Mouse (Mus musculus) embryo, embryonic 10.5 days (tissue): ENCODE results near the gene Jpt1.
"Not testable (repeated sequence)": the region's sequence is repeated elsewhere in the genome, so short reads cannot be mapped to it uniquely, and the experiment has no call there.

Experiments
- DNase-seq: peaks from one replicate; pipeline ENCODE4 v3.0.0-alpha.2; 2015; ENCODE audit warnings: low spot score

The Jpt1 gene

DNA sequence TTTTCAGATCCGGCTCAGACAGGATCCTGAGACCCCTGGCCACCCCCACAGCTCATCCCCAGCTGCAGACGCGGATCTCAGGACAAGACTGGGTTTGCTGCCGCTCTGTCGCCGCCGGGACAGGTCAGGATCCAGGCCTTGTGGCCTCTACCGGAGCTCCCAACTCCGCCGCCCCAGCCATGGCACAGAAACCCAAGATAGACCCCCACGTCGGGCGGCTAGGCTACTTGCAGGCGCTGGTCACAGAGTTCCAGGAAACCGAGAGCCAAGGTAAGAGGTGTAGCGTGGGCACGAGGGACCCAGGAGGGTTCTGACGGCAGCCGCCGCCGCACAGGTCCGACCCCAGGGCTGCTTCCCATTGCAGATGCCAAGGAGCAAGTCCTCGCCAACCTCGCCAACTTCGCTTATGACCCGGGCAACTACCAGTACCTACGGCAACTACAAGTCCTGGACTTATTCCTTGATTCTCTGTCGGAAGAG is 38.4 kb downstream of the Jpt1 start:
- no peak for DNase-seq

DNA sequence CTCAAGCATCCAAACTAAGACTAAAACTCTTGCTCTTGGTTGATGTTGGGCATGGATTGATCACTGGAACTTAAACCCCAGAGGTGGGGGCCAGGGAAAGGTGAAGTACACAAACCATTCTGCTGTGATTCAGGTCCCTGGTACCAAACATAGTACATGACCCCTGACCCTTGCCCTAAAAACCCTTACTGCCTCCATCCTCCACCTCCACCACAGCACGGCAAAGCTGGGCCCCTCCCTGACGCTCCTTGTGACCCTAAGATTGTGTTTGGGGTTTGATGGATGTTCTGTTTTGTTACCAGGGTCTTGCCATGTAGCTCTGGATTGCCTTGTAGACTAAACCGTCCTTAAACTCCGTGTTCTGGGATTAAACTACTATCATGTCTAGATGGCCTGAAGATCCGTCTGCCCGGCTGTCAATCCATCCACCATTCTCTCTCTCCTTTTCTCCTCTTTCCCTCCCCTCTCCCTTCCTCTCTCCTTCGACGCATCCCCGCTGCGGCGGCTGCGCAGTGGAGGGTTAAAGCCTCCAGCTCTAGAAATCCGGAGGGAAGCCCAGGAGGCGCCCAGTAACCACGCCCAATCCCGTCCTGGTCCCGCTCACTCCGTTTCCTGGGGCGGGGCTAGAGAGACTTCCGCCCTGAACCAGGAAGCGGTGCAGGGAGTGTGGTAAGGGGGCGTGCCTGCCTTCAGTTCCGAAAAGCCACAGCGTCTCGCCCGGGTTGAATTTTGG is 39.0 kb downstream of the Jpt1 start, which contains the start of gene Armc7:
Gene Armc7 (plus strand): TSS at position 643 of the 733 bp plus-strand sequence.
- peak; percentile 99 for DNase-seq

DNA sequence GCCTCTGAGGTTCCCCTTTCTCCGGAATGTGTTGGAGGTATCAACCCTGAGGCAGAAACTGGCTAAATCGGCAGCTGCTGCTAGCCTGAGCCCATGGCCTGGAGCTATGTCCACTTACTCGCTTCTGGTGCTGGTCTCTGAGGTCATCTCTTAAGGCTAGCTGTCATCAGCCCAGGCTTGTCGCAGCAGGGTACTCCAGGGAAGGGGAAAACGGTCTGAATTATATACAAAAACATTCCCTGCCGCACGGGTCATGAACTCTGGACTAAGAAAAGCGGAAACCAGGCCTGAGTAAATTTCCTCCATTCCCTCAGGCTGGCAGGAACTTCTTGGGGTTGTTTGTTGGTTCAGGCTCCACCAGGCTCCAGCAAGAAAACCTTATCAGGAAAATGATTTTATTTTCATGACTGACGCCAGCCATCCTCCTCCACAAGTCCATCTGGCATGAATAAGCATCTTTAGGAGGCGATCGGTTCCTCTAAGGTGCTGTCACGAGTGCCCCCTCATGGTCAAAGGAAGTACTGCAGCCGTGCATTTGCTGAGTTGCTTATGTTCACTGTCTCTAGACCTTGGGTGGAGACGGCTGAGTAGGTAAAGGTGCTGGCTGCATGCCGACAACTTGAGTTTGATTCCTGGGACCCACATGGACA is 40.4 kb downstream of the Jpt1 start:
- peak; percentile 99 for DNase-seq

DNA sequence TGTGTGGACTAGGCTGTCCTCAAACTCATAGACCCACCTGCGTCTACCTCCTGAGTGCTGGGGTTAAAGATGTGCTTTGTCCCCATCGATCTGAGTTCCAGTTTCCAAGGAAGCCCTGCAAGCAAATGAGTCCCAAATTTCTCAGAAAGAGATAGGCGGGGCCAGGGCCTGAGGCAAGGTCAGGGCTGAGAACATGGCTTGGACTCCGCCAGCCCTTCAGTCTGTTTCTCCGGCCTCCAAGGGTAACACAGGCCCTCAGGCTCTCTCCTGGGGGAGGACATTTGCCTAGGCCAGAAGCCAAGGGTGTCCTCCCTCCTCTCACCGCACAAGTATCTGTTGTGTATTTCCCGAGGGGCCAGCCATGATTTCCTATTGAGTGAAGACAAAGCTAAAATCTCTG is 42.0 kb downstream of the Jpt1 start:
- DNase-seq, result no peak

DNA sequence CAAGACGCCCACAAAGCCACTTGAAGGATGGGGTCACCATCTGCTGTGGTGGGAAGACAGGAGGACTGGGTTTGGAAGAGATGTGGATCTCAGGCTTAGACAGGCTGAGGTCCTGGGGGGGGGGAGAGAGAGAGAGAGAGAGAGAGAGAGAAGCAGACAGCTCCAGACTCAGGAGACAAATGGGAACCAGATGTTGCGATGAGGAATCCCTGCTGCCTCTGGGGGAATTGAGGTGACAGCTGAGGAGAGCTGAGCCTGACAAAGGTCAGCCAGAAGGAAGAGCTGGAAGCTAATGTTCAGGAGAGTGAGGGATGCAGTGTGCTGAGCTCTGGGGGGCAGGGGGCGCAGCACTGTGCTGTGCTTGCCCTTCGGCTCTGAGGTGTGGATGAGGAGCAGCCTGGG is 47.0 kb downstream of the Jpt1 start:
- peak; percentile 86 for DNase-seq

DNA sequence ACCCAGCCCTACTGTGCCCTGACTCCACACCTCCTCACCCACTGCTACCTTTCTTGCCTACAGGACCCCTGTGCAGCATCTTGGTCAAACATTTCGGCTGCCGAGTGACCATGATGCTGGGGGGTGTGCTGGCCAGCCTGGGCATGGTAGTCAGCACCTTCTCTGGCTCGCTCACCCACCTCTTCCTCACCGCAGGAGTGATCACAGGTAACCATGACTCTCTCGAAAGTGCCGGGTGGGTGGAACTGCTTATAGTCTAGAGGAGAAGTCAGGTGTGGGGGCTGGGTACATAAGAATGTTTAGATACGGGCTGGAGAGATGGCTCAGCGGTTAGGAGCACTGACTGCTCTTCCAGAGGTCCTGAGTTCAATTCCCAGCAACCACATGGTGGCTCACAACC is 49.3 kb downstream of the Jpt1 start:
- no peak for DNase-seq

DNA sequence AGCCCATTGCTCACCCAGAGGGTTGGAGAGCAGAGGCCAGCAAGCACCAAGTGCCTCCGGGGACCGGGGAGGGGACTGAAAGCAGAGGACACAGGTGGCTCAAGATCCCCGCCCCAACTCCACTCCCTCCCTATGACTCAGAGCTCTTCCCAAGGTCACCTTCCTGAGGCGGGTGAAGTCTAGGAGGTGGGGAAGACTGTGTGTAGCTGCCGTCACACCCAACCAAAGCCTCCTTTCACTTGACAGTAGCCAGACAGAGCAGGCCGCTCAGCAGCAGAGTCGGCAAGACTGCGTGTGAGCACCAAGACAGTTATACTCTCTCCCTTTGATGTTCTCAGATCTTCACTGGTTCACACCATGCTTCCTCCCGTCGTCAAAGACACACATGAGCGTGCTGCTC is 50.8 kb downstream of the Jpt1 start:
- DNase-seq, result no peak

DNA sequence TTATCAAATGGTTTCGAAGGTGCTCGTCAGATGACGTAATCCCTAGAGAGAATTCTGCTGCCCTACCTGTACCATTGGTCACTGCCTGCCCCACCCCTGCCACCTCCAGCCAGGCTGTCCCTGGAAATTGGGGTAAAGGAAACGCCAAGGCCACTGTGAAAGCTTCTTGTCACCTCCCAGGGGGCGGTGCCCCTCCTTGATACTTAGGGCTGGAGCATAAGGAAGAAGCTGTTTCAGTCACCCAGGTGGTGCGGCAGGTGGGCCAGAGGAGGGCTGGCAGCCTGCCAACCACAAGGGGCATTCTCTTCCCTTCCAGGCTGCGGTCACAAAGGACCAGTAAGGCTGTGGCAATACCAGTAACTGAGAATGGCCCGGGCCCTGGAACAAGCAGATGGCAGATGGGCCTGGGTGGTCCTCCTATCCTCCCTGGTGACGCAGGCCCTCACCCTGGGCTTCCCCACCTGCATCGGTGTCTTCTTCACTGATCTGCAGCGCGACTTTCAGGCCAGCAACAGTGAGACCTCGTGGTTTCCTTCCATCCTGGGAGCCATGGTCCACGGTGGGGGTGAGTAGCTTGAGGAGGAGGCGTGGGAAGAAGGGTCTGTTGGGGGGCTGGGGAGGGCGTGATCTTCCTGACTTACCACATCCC is 51.8 kb downstream of the Jpt1 start, which contains the start of gene Slc16a5:
Gene Slc16a5 (plus strand): TSS at position 232 of the 649 bp plus-strand sequence.
- DNase-seq, result no peak

DNA sequence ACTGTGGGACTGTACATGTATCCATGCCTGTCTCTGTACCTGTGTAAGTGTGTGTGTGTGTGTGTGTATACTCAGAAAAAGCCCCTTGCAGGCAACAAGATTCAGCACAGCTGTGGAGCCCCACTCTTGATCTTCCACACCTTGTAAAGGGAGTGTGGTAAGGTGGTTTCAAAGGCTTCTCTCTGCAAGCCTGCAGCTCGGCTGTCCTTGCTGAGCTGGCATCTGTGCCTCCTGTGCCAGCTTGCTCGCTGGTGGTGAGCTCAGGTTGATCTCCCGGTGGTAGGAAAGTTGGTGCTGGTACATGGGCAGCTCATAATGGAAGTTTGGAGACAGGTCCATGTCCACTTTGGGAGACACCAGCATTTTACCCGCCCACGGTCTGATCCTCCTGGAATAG is 52.3 kb downstream of the Jpt1 start:
- no peak for DNase-seq

DNA sequence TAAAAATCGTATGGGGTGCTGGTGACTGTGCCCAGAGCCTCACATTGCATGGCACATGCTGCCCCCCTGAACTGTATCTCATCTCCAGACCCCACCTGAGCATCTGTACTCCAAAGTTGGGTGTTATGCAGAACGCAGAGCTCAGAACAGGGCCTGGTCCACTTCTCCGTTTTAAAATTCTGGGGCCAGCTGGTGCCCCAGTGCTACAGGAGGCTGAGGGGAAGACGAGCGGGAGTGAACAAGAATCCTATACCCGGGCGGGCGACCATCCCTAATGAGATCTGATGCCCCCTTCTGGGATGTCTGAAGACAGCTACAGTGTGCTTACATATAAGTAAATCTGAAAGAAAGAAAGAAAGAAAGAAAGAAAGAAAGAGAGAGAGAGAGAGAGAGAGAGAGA is 53.2 kb downstream of the Jpt1 start:
- no peak for DNase-seq

DNA sequence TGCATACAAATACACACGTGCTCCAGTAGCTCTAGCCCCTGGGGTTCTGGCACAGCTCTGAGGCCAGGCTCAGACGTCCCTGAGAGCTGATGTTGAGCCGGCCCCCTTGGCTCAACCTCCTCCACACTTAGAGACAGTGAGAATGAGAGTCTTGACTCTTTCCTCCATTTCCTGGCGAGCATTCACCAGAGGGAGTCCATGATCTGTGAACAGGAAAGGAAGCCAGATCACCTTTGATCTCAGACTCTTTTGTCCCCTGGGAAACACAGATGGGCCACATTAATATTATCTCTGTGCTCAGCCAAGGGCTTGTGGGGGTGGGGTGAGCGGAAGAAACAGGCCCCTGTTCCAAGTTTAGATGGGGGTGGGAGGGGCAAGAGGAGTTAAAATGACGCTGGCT is 56.8 kb downstream of the Jpt1 start:
- DNase-seq, result peak; percentile 39

DNA sequence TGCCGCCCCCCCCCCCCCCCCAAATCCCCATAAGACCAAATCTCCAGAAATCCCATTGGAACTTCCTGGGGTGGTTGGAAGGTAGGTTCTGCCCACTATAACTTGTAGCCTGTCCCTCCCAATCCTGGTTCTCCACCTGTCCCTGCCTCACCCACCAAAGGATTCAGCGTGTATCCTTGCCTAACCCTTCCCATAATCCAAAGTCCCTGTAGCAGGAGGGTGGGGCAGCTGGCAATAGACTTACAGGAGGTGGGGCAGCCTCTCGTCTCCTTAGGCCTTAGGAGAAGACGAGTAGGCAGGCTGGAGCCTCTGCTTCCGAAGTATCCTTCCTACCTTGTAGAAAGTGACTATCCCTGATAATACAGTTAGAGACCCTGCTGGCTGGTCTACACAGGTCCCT is 58.0 kb downstream of the Jpt1 start:
- DNase-seq, result no peak

DNA sequence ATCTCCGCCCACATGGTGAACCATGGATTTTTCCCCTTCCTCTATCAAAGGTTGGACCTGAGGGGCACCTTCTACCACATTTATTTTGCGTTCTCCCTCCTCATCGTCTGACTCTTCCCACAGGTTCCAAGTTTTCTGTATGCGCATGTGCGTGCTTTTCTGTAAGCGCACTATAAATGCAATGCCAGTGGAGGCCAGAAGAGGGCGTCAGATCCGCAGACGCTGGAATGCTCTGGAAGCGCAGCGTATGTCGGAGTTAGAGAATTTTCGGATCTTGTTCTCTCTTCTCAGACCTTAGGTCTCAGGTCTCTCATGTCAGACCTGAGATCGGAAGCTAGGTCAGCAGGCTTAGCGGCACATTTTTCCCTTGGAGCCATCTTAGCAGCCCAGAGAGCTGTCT is 58.6 kb downstream of the Jpt1 start:
- no peak for DNase-seq

DNA sequence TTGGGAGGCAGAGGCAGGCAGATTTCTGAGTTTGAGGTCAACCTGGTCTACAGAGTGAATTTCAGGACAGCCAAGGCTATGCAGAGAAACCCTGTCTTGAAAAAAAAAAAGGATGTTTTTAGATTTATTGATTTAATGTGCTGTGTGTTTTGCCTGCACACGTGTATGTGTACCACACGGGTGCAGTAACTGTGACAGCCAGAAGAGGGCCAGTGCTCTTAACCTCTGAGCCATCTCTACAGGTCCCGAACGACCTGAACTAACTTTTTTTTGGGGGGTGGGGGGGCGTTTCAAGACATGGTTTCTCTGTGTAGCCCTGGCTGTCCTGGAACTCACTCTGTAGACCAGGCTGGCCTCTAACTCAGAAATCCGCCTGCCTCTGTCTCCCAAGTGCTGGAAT is 59.4 kb downstream of the Jpt1 start:
- DNase-seq, result not testable (repeated sequence)

DNA sequence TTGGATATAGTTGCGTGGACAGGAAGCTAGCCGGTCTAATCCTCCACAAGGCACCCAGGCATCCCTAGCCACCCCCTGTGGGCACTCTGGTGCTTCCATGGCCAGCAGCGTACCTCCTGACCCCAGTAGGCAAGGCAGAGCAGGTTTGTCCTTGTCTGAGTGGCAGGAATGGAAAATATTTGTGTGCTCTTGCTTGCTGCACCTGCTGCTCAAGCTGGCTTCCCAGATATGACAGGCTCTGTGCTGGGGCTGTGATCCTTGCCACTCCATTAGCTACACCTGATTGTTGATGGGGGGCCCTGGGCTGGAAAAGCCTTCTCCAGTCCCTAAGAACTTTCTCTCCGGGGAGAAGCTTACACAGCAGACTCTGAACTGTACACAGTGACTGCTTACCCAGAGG is 60.9 kb downstream of the Jpt1 start:
- DNase-seq, result no peak

DNA sequence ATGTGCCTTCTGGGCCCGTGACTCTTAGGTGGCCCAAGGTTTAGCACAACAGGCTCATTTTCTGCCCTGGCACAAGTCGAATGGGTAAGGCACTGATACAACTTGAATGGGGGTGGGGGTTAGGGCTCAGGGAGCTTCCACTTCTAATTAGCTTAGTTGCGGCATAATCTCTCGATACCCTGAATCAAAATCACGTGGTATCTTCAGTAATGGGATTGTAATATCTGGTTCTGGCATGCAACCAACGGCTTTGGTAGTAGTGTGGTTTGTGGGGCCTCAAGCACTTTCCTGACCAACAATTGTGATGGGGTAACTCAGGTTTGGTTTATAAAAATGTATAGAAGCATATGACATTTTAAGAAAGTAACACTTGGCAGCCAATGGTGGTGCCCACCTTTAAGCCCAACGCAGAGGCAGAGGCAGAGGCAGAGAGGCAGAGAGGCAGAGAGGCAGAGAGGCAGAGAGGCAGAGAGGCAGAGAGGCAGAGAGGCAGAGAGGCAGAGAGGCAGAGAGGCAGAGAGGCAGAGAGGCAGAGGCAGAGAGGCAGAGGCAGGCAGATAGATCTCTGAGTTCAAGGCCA is 61.8 kb downstream of the Jpt1 start:
- DNase-seq, result no peak

DNA sequence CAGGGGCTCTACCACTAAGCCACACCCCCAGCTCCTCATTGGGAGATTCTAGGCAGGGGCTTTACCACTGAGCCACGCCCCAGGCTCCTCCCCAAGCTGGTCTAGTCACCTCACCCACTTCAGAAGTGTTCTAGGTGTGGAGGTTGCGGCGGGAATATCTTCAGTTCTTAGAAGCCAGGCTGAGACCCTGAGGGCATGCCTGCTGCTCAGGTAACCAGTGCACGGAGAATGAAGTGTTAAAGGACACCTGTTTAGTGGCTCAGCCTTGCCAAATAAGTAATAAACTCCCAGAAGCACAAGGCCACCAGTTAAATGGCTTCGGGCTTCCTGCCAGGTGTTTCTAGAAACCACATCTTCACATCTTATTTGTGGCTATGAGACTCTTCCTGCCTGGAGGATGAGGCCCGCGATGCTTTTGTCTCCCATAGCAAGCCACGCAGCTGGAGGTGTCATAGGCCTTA is 62.4 kb downstream of the Jpt1 start:
- DNase-seq, result no peak

DNA sequence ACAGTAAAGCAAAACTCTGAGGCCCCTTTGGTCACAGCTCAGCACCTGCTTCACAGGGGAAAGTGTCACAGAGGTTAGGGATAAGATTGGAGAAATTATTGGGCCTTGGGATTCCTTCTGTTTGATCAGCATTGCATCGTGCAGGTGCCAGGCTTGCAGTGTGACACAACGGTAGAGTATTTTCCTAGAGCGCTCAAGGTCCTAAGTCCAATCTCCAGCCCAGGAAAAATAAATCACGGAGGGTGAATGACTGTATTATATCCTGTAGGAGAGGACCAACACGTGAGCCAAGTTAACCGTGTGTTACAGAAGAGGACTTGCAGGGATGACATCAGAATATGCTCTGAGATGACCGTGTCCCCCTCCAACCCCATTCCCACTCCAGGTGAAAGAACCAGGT is 64.0 kb downstream of the Jpt1 start:
- DNase-seq, result no peak

DNA sequence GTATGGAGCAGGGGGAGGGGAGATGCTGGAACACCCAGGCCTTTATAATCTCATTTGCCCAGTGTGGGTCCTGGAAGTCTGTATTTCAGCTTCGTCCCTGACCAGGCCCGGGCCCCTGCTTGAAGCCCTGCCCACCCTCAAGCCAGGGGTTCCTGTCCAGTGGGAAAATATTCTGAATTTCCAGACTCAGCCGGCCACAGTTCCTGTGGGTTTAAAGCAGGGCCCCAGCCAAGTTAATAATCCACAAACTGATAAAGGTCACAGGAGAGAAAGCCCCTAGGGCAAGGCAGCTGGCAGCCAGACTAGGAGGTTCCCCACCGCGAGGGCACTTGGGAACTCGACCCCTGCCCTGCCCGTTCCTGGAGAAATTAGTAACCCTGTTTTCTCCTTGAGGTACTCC is 65.2 kb downstream of the Jpt1 start:
- no peak for DNase-seq

DNA sequence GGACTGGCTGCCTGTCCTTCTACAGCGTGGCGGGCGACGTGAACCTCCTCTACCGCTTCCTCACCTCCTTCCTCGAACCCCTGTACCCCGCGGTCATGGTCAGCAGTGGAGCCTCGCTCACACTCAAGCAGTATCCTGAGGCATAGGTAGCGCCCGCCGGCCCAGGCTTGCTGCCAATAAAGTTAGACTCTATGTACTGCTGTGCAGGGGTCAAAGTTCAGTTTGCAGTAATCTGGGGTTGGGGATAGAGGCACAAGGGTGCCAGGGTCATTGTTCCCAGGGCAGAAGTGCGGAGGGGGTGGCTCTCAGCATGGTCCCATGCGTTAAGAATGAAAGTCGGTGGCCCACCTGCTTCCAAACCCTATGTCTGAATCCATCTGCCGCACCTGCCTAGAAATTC is 66.1 kb downstream of the Jpt1 start:
- no peak for DNase-seq
